Mouse (Mus musculus) c-Kit-positive CD71-positive TER-119-positive erythroid progenitor cells, embryonic 14.5 days (primary cell): ENCODE measurements around the gene Slc25a44.

ENCODE experiments used
- DNase-seq: peaks from one replicate; pipeline ENCODE4 v3.0.0-alpha.2; 2013; ENCODE audit warnings: low spot score

Slc25a44 gene

DNA sequence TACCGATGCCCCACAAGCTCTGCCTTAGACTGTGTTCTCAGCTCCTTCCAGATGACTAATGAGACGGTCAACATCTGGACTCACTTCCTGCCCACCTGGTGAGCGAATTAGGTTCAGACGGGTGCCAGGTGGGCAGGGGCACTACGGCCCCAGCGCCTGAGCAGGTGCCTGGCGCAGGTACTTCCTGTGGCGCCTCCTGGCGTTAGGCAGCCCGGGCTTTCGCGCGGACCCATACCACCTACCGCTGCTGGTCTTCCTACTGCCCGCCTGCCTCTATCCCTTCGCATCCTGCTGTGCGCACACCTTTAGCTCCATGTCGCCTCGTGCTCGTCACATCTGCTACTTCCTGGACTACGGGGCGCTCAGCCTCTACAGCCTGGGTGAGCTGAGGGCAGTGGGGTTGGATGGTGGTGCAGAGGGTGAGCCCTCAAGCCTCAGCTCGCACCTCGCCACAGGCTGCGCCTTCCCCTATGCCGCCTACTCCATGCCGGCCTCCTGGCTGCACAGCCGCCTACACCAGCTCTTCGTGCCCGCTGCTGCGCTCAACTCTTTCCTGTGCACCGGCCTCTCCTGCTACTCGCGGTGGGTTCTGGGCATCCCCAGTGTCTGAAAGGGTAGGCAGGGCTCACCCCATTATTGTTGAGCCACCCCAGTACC, 59.1 kb downstream of the Slc25a44 start:
- no peak for DNase-seq

DNA sequence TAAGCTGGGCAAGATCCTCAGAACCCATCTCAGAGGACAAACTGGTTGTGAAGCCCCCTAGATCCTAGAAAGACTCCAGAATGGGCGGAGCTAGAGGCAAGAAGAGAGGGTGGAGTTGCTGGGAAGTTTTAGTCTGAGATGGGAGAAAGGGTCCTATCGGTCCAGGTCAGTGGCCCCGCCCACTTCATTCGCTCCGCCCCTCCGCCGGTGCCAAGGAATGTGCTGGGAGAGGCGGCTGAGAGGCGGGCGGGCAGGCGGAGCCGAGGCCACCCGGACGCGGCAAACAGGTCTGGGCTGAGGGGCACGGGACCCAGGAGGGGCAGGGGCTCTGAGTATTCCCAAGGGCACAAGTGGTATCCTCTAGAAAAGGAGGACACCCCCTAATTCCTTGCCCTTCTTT, 60.6 kb downstream of the Slc25a44 start, which contains the start of gene Paqr6:
TSS of gene Paqr6 (plus strand) at position 248 of the 400 bp plus-strand sequence.
- peak; percentile 81 for DNase-seq

DNA sequence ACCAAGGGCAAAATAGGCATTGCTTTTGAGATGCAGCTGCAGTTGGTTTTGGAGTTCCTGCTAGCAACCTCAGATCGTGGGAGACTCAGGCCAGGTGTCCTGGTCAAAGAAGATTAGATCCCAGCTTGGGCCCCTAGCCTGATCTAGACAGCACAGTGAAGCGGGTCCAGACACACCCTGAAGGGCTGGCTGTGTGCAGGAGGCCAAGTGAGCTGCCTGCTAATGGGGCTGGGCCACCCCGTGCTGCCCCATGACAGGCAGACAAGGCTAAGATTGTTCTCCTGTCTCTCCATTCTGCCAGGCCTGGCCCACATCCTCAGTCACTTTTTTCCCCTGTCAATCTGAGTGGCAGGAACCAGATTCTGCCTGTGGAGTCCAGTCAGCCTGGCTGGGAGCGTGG, 61.2 kb downstream of the Slc25a44 start:
- DNase-seq, result peak; percentile 82

DNA sequence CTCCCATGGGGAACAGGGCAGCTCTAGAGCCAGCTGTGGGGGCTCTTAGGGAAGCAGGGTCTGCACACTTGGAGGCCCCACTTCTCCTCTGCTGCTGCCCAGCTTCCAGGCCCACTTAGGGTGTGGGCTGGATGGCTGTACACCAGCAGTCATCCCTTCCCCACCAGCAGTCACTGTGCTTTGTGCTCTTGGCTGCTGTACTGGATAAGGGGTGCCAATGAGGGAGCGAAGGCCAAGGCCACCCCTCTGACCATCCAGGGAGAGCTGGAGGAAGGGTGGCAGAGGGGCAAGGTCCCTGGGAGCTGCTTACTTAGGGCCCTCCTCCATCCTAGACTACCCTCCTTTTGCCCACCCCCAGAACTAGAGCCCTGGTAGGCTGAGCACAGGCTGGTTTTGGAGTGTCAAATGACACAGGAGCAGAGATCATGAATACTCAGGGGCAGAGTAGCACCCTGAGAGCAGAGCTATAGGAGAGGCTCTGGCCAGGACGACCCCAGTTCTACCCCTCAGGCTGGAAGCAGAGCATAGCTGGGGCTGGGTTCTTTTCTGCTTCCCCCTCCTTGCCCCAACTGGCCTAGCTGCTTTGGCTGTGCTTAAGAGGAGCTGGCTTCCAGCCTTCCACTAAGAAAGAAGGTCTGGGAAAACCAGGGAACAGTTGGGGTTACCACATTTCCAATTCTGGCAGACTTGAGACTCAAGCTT, 63.2 kb downstream of the Slc25a44 start:
- no peak for DNase-seq

DNA sequence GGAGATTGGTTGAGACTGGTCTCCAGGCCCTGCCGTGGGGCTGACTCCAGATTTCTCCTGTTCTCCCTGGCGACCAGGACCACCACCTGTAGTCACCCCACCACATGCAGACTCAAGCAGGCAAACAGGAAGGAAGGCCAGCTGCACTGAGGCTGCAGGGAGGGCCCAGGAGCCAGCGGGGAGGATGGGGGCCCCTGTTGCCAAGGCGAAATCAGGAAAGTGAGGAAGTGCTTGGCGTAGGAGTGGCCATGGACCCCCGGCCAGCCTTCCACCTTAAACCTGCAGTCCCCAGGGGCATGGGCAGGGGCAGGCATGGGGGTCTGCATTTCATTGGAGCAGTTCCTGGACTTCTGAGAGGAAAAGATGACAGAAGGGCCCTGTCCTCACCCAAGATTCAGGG, 63.8 kb downstream of the Slc25a44 start:
- DNase-seq, result no peak
